Mouse (Mus musculus) embryonic facial prominence, embryonic 11.5 days (tissue): ENCODE data around the gene Atg2a. TPM values are rescaled to one million over a fixed set of nuclear protein-coding genes. Genes with fewer than 3 reads are reported as not detected.
"Not testable (repeated sequence)": the region's sequence is repeated elsewhere in the genome, so short reads cannot be mapped to it uniquely, and the experiment has no call there.

Experiments used
- ATAC-seq: fragments of 200-750 bp; cut with Nextera tagmentation; replicated peaks from 2 replicates; pipeline ENCODE4 v1.8.0; 2017; ENCODE audit warnings: low read depth; ENCODE audit not compliant: insufficient number of reproducible peaks, low FRiP score, low TSS enrichment
- DNase-seq: peaks from one replicate; pipeline ENCODE4 v3.0.0-alpha.2; 2015; ENCODE audit warnings: low spot score
- H3K27ac ChIP-seq: fragments of 300-500 bp; sonication (generic); replicated peaks from 2 replicates; pipeline ENCODE4 v1.5.1; 2014; ENCODE audit warnings: mild to moderate bottlenecking, low read depth, low read length, control low read depth
- H3K27me3 ChIP-seq: fragments of 300-500 bp; sonication (generic); 2 replicates; pipeline ENCODE4 v1.6.1; 2014; ENCODE audit warnings: mild to moderate bottlenecking, low read length, moderate library complexity, mixed read lengths; ENCODE audit not compliant: control insufficient read depth, insufficient read depth
- H3K36me3 ChIP-seq: fragments of 300-500 bp; sonication (generic); replicated peaks from 2 replicates; pipeline ENCODE4 v1.6.1; 2014; ENCODE audit warnings: low read depth, mild to moderate bottlenecking, low read length, moderate library complexity, mixed read lengths; ENCODE audit not compliant: control insufficient read depth, insufficient read depth
- H3K4me1 ChIP-seq: fragments of 300-500 bp; sonication (generic); 2 replicates; pipeline ENCODE4 v1.6.1; 2014; ENCODE audit warnings: low read length, mixed read lengths; ENCODE audit not compliant: control insufficient read depth, insufficient read depth
- H3K4me2 ChIP-seq: fragments of 300-500 bp; sonication (generic); 2 replicates; pipeline ENCODE4 v1.6.1; 2014; ENCODE audit warnings: low read depth, mild to moderate bottlenecking, control low read depth, low read length, moderate library complexity
- H3K4me3 ChIP-seq: fragments of 300-500 bp; sonication (generic); 2 replicates; pipeline ENCODE4 v1.5.1; 2014; ENCODE audit warnings: low read depth, low read length, control low read depth
- H3K9ac ChIP-seq: fragments of 300-500 bp; sonication (generic); replicated peaks from 2 replicates; pipeline ENCODE4 v1.6.1; 2014; ENCODE audit warnings: mild to moderate bottlenecking, control low read depth, low read length
- H3K9me3 ChIP-seq: fragments of 300-500 bp; sonication (generic); replicated peaks from 2 replicates; pipeline ENCODE4 v1.6.1; 2016; ENCODE audit warnings: mild to moderate bottlenecking, low read length, inconsistent platforms, mixed read lengths; ENCODE audit not compliant: control insufficient read depth
- WGBS: fragments of 180-500 bp; shearing (Covaris S2); extraction: QIAGEN DNeasy Blood & Tissue Kit; methylation state at CpG from one replicate; pipeline ENCODE4 v1.1.7; 2014; 5-methylcytosine and 5-hydroxymethylcytosine counted together
- polyA plus RNA-seq: library from polyadenylated mRNA; unstranded; fragments of >200 nt; fragmentation: Nextera tagmentation; extraction: Ambion mirVana; gene quantifications from 2 replicates; pipeline ENCODE4 v1.2.1, GENCODE M21; 2014

Atg2a gene
- polyA plus RNA-seq, 1 experiment from 2014 or later: 7.7 TPM

GRCm38 (mm10) chr19:6288236-6288894, 46.9 kb downstream of the Atg2a start:
- no peaks in the 10 kb centered on the region for H3K4me1 ChIP-seq
- H3K9ac ChIP-seq: no peak overlapping the region; the same call in 1 of the 2 replicates
- no peak overlapping the region for H3K4me3 ChIP-seq
- H3K36me3 ChIP-seq: no peaks in the 10 kb centered on the region; the same call in none of the 2 replicates
- DNase-seq: no peak
- no peaks in the 10 kb centered on the region for H3K9me3 ChIP-seq
- no peaks in the 10 kb centered on the region for H3K27me3 ChIP-seq
- WGBS: 64% methylated on average over 13 of the region's 13 CpGs
- H3K4me2 ChIP-seq: no peak overlapping the region
- no peak overlapping the region; the same call in 1 of the 2 replicates for H3K27ac ChIP-seq
- no peak for ATAC-seq

GRCm38 (mm10) chr19:6289696-6290238, 48.3 kb downstream of the Atg2a start:
- Histone ChIP-seq H3K27me3 (no peaks in the 10 kb centered on the region), H3K27ac (no peak overlapping the region), H3K9me3 (no peaks in the 10 kb centered on the region), H3K4me3 (no peak overlapping the region), H3K36me3 (no peaks in the 10 kb centered on the region; the same call in 1 of the 2 replicates), H3K4me1 (no peaks in the 10 kb centered on the region), H3K4me2 (no peak overlapping the region), H3K9ac (no peak overlapping the region)
- WGBS: 90% methylated on average over 14 of the region's 14 CpGs
- DNase-seq: no peak
- no peak for ATAC-seq

- not testable (repeated sequence) for H3K9me3 ChIP-seq, H3K4me1 ChIP-seq, H3K36me3 ChIP-seq, ATAC-seq, H3K27me3 ChIP-seq, DNase-seq, H3K27ac ChIP-seq, H3K4me3 ChIP-seq, H3K4me2 ChIP-seq, H3K9ac ChIP-seq
- 97% methylated on average over 5 of the region's 6 CpGs for WGBS
These were observed 49.2 kb downstream of the Atg2a start for GRCm38 (mm10) chr19:6290720-6291116.

- no peak overlapping the region for H3K27ac ChIP-seq
These were observed 49.8 kb downstream of the Atg2a start for GRCm38 (mm10) chr19:6291117-6291781.

GRCm38 (mm10) chr19:6292262-6292661, 50.8 kb downstream of the Atg2a start:
- DNase-seq (no peak), ATAC-seq (no peak)
- H3K27ac ChIP-seq: no peak overlapping the region
- no peak overlapping the region for H3K4me3 ChIP-seq
- no peaks in the 10 kb centered on the region for H3K9me3 ChIP-seq
- H3K4me1 ChIP-seq: no peaks in the 10 kb centered on the region
- no peak overlapping the region for H3K9ac ChIP-seq
- H3K4me2 ChIP-seq: no peak overlapping the region
- H3K27me3 ChIP-seq: no peaks in the 10 kb centered on the region
- peaks cover 3% of the 10 kb centered on the region for H3K36me3 ChIP-seq
- 88% methylated on average over 5 of the region's 5 CpGs for WGBS

More at GRCm38 (mm10) chr19:6291117-6291781, 49.8 kb downstream of the Atg2a start:
- H3K9me3 ChIP-seq: no peaks in the 10 kb centered on the region
- no peak overlapping the region for H3K4me2 ChIP-seq
- 81% methylated on average over 10 of the region's 10 CpGs for WGBS
- no peak overlapping the region for H3K4me3 ChIP-seq
- no peaks in the 10 kb centered on the region for H3K27me3 ChIP-seq
- ATAC-seq (no peak), DNase-seq (no peak)
- no peak overlapping the region for H3K9ac ChIP-seq
- peaks cover 3% of the 10 kb centered on the region for H3K36me3 ChIP-seq
- no peaks in the 10 kb centered on the region for H3K4me1 ChIP-seq

- no peak overlapping the region for H3K4me2 ChIP-seq
- no peaks in the 10 kb centered on the region for H3K4me1 ChIP-seq
- H3K27ac ChIP-seq: no peak overlapping the region
- no peaks in the 10 kb centered on the region for H3K9me3 ChIP-seq
- WGBS: 95% methylated on average over 17 of the region's 17 CpGs
- ATAC-seq (no peak), DNase-seq (no peak)
- no peaks in the 10 kb centered on the region for H3K27me3 ChIP-seq
- no peak overlapping the region for H3K4me3 ChIP-seq
- H3K36me3 ChIP-seq: peaks cover 12% of the 10 kb centered on the region
- H3K9ac ChIP-seq: no peak overlapping the region
These were observed 52.8 kb downstream of the Atg2a start for GRCm38 (mm10) chr19:6294301-6294700.

GRCm38 (mm10) chr19:6296551-6297210, 55.2 kb downstream of the Atg2a start:
- H3K9me3 ChIP-seq: no peaks in the 10 kb centered on the region
- ATAC-seq: no peak
- H3K36me3 ChIP-seq: peaks cover 12% of the 10 kb centered on the region
- no peak for DNase-seq
- no peak overlapping the region for H3K27ac ChIP-seq
- H3K4me1 ChIP-seq: no peaks in the 10 kb centered on the region
- H3K4me3 ChIP-seq: no peak overlapping the region
- WGBS: 91% methylated on average over 5 of the region's 5 CpGs
- no peaks in the 10 kb centered on the region for H3K27me3 ChIP-seq
- H3K9ac ChIP-seq: no peak overlapping the region
- no peak overlapping the region for H3K4me2 ChIP-seq

GRCm38 (mm10) chr19:6297641-6298040, 56.2 kb downstream of the Atg2a start:
- Histone ChIP-seq H3K4me3 (no peak overlapping the region), H3K36me3 (peaks cover 12% of the 10 kb centered on the region), H3K27me3 (no peaks in the 10 kb centered on the region), H3K9me3 (no peaks in the 10 kb centered on the region), H3K4me1 (no peaks in the 10 kb centered on the region), H3K9ac (no peak overlapping the region), H3K27ac (no peak overlapping the region), H3K4me2 (no peak overlapping the region)
- DNase-seq (no peak), ATAC-seq (no peak)
- WGBS: 91% methylated on average over 9 of the region's 9 CpGs
